Mouse (Mus musculus): Measurements from ENCODE around the gene Serpinb1c. TPM values are rescaled to one million over a fixed set of nuclear protein-coding genes. Genes with fewer than 3 reads are reported as not detected.

Serpinb1c gene
- polyA plus RNA-seq (2015; fragmentation: Nextera tagmentation; extraction: Ambion mirVana), result 0.15 TPM in 1 of 2 replicates, not detected in the other

DNA sequence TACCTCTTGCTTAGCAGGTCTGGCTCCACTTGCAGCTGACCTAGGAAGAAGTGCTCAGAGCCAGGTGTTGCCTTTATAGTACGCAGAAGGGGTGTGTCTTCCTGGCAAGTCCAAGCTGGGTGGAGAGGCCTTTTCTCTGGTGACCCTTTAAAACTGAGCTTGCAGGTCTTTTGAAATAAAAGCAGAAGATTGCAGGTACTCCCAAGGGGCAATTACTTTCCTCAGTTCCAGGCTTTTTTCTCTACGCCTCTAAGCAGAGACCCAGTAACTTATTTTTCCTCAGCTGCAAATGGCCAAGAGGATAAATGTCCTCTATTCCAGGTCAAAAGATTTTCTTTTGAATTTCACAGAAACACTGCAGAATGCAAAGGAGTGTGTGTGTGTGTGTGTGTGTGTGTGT, at the start of gene Serpinb1c:
Gene Serpinb1c (minus strand): TSS at position 101 of the 400 bp plus-strand sequence.

DNA sequence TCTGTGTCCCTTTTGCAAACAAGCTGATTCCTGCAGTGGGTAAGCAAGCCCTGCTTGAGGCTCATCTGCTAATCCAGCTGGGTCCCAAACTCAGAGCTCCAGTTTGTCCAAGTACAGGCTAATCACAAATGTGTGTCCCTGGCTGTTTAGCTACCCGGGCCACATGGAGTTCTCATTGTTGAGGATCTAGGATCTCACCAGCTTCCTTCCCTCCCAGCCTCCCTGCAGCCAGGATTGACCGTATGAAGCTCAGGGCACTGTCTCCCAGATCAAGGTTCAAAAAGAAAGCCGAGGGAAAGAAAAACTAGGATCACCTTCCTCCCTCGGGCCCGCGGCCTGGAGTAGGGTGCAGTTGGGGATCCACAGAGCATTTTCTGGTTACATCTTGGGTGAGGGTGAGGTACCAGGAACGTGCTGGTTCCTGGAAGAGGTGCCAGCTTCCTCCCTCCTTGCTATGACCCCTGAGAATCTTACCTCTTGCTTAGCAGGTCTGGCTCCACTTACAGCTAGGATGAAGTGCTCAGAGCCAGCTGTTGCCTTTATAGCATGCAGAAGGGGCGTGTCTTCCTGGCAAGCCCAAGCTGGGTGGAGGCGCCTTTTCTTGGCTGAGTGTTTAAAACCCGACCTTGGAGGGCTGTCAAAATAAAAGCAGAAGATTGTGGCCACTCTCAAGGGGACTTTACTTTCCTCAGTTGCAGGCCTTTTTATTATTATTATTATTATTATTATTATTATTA, 47.2 kb downstream of the Serpinb1c start, which contains the start of gene Serpinb1a:
Gene Serpinb1a (minus strand): TSS at position 518 of the 737 bp plus-strand sequence.

Other genes with a start within 250 kb of the Serpinb1c start
- 0.08 and 0.11 TPM in 2 replicates for gene Mylk4, start 114.3 kb downstream of the Serpinb1c start, polyA plus RNA-seq (2015; fragmentation: Nextera tagmentation; extraction: Ambion mirVana)
- 39.9 and 40.7 TPM in 2 replicates for gene Wrnip1, start 96.2 kb downstream of the Serpinb1c start, polyA plus RNA-seq (2015; fragmentation: Nextera tagmentation; extraction: Ambion mirVana)
- gene D930007J09Rik, start 95.4 kb downstream of the Serpinb1c start, polyA plus RNA-seq (2015; fragmentation: Nextera tagmentation; extraction: Ambion mirVana), result not detected in 2 replicates
- 3.4 and 7.4 TPM in 2 replicates for gene Serpinb1a, start 47.0 kb downstream of the Serpinb1c start, polyA plus RNA-seq (2015; fragmentation: Nextera tagmentation; extraction: Ambion mirVana)
- gene Serpinb6b, start 67.0 kb upstream of the Serpinb1c start, polyA plus RNA-seq (2015; fragmentation: Nextera tagmentation; extraction: Ambion mirVana), result 2.9 and 3.2 TPM in 2 replicates
- 4.3 and 5.6 TPM in 2 replicates for gene Serpinb9, start 105.0 kb upstream of the Serpinb1c start, polyA plus RNA-seq (2015; fragmentation: Nextera tagmentation; extraction: Ambion mirVana)
- 0.24 and 0.43 TPM in 2 replicates for gene Serpinb9b, start 129.2 kb upstream of the Serpinb1c start, polyA plus RNA-seq (2015; fragmentation: Nextera tagmentation; extraction: Ambion mirVana)
- 82.8 and 90.5 TPM in 2 replicates for gene Serpinb1b, start 180.4 kb upstream of the Serpinb1c start, polyA plus RNA-seq (2015; fragmentation: Nextera tagmentation; extraction: Ambion mirVana)